Mouse (Mus musculus): ENCODE results near the gene Cfap157. TPM values are rescaled to one million over a fixed set of nuclear protein-coding genes. Genes with fewer than 3 reads are reported as not detected.
A peak's percentile ranks its signal among the peaks of the same experiment; 100 is the strongest.

Cfap157 gene
- polyA plus RNA-seq, 1 experiment from 2014 or later, result 1.2 TPM

DNA sequence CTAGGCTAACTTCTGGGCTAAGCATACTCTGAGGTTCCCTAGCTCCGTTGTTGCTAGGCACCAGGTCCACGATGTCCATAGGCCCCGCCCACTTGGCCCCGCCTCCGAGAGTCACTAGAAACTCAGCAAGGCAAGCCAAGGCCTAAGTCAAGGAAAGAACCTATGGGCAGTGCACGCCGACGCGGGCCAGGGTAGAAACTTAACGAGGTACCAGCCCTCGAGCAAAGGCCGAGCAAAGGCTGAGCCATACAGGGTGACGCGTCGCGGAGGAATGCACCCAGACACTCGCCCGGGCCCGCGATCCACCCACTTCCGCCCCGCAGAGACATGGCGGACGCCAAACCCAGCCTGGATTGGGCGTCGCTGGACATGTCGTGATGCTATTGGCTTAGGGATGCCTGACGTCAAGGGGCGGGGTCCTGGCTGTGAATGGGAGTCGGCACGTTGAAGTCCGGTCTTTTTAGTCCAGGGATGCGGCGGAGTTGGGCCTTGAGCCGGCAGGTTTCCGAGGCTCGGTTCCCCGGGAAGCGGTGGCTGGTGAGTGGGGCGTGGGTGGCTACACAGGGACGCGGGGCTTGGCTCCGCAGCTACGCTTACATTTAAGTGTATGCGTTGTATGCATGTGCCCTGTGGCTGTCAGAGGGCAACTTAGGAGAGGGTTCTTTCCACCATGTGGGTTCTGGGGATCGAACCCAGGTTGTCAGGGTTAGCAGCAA is 8.7 kb downstream of the Cfap157 start, which contains the start of the genes Ttc16 and Ptrh1:
Gene Ttc16 (minus strand): TSS at position 275 of the 716 bp plus-strand sequence.
Gene Ptrh1 (plus strand): TSS at position 428 of the 716 bp plus-strand sequence.
- no peaks in the 10 kb centered on the region for H3K9me3 ChIP-seq
- WGBS, result under 1% methylated on average over 46 of the region's 46 CpGs
- H3K36me3 ChIP-seq, result no peaks in the 10 kb centered on the region
- H3K4me1 ChIP-seq, result peaks cover 39% of the 10 kb centered on the region
- peak; percentile 99 for DNase-seq (ENCODE audit: low spot score)
- H3K27me3 ChIP-seq (ENCODE audit: insufficient read depth, poor library complexity, severe bottlenecking), result peaks cover 24% of the 10 kb centered on the region
- H3K27ac ChIP-seq, result peak within 1 kb of the TSS; percentile 87
- peak within 1 kb of the TSS; percentile 74 for H3K4me3 ChIP-seq

DNA sequence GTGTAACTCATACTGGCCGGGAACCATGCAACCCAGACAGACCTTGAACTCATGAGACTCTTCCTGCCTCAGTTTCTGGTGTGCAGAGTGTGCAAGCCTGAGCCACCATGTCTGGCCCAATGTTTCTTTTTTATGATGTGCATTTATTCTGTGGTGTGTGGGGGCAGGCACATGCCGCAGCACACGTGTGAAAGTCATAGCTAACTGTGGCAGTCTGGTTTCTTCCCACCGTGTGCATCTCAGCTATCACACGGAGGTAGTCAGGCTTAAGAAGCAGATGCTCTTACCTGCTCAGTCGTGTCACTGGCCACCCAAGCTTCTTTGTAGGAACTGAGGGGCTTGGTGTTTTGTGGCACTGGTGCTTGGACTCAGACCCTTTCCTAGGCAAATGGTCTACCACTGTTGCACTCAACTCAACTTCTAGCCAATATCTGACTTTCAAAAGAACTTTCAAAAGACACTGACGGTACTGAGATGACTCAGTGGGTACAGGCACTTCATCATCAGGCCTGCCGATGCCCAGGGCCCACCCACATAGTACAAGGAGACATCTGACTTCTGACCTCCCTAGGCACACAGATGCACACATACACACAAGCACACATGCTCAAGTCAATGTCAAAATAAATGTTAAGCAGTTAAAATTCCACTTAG is 11.5 kb downstream of the Cfap157 start:
- Histone ChIP-seq H3K9me3 (no peaks in the 10 kb centered on the region), H3K36me3 (no peaks in the 10 kb centered on the region), H3K27ac (no peak overlapping the region), H3K4me1 (peaks cover 38% of the 10 kb centered on the region), H3K4me3 (no peak overlapping the region), H3K27me3 (ENCODE audit: insufficient read depth, poor library complexity, severe bottlenecking) (peaks cover 19% of the 10 kb centered on the region)
- no peak for DNase-seq (ENCODE audit: low spot score)
- WGBS, result 79% methylated on average over 8 of the region's 8 CpGs

DNA sequence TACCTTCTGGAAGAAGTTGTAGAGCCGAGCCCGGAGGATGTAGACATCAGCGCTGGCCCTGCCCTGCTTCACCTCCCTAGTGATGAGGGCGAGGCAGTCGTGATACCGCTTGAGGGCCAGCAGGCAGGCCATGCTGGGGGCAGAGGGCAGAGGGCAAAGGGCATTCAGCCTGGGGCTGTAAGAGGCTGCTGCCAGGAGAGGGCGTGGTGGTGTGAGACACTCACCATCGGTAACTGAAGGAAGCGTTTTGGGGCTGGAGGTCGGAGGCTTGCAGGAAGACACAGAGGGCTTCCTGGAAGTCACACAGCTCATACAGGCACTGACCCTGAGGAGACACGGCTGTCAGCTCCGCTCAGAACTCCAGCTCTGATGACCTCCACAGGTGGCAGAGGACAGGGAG is 12.3 kb downstream of the Cfap157 start:
- H3K27me3 ChIP-seq (ENCODE audit: insufficient read depth, poor library complexity, severe bottlenecking), result peaks cover 17% of the 10 kb centered on the region
- WGBS, result 22% methylated on average over 12 of the region's 12 CpGs
- H3K4me3 ChIP-seq, result no peak overlapping the region
- H3K36me3 ChIP-seq, result no peaks in the 10 kb centered on the region
- peaks cover 45% of the 10 kb centered on the region for H3K4me1 ChIP-seq
- no peak for DNase-seq (ENCODE audit: low spot score)
- no peaks in the 10 kb centered on the region for H3K9me3 ChIP-seq
- H3K27ac ChIP-seq, result no peak overlapping the region

DNA sequence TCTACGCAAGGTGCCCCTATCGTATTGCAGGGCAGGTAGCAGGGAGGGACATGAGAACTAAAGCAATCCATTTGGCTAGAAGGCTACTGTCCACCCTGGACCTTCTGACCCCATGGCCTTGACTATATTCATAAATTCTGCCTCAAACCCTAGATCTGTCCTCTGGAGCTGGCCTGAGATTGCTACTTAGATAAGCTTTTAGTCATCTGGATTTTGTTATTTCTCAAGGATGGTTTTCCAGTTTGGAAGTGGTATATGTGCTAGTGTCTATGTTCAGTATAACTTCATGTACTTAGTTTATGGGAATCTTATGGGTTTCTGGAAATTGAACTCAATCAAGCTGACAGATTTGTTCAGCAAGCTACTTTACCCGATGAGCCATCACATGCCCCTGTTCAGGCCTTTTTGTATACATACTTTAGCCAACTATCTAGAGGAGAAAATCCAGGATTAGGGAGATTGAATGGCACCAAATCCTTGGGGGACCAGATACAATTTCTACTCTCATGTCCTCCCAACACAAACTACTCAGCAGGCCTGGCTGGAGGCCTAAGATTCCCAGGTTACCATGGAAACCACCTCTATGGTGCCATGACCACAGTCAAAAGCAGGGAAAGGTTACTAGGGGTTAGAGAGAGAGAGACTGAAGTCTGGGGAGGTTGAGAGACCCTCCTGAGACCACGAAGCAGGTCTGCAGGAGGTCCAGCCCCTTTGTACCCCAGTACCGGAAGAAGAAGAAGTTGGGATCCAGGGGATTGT is 14.7 kb downstream of the Cfap157 start:
- 83% methylated on average over 5 of the region's 5 CpGs for WGBS
- H3K27ac ChIP-seq, result no peak overlapping the region
- H3K4me1 ChIP-seq, result peaks cover 31% of the 10 kb centered on the region
- no peaks in the 10 kb centered on the region for H3K36me3 ChIP-seq
- no peak for DNase-seq (ENCODE audit: low spot score)
- no peak overlapping the region for H3K4me3 ChIP-seq
- H3K9me3 ChIP-seq, result no peaks in the 10 kb centered on the region
- peaks cover 11% of the 10 kb centered on the region for H3K27me3 ChIP-seq (ENCODE audit: insufficient read depth, poor library complexity, severe bottlenecking)

DNA sequence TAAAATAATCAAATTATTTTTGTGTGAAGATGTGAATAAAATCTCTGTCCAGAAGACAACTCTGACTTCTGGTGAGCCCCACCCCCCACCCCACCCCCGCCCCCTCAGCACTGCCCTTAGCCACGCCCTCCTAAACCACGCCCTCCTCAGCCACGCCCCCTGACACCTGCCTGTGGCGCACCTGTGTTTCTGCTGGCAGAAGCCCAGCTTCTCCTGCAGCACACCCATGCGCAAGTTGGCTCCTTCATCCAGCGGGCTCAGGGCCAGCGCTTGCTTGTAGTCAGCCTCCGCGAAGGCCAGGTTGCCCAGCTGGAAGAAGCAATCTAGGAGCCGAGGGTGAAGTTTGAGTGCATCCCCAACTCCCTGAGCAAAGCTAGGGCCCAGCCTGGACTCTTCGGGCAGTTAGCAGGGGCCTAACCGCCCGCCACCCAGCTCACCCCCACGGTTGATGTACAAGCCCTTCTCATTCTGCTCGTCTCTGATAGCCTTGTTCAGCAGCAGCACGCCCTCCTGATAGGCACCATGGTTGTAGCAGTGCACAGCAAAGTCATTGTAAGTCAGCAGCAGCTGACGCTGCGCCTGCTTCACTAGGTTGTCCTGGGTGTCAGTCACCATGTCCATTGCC is 15.5 kb downstream of the Cfap157 start:
- Histone ChIP-seq H3K4me1 (peaks cover 30% of the 10 kb centered on the region), H3K27ac (no peak overlapping the region), H3K4me3 (no peak overlapping the region), H3K9me3 (no peaks in the 10 kb centered on the region), H3K27me3 (ENCODE audit: insufficient read depth, poor library complexity, severe bottlenecking) (peaks cover 11% of the 10 kb centered on the region), H3K36me3 (no peaks in the 10 kb centered on the region)
- WGBS, result 46% methylated on average over 19 of the region's 19 CpGs
- DNase-seq (ENCODE audit: low spot score), result no peak

DNA sequence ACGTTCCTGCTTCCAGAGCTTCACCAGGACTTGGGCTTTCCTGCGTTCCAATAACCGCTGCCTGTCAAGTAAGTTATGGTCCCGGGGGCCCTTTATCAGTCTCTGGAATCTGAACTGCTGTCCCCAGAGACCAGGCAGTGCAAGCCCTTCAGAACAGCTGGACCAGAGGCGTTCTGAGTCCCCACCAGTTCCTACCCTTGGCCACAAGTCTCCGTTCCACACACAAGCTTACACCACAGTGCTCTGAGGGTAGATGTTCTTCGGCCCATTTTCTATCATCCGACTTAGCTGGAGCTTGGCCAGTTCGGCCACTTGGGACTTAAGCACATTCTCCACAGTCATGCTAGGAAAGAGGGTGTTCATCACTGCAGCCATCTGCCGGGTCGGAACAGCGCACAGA is 17.0 kb downstream of the Cfap157 start:
- WGBS, result 83% methylated on average over 12 of the region's 12 CpGs
- DNase-seq (ENCODE audit: low spot score), result no peak
- H3K4me3 ChIP-seq, result no peak overlapping the region
- H3K36me3 ChIP-seq, result peaks cover 13% of the 10 kb centered on the region
- H3K4me1 ChIP-seq, result peaks cover 36% of the 10 kb centered on the region
- H3K27me3 ChIP-seq (ENCODE audit: insufficient read depth, poor library complexity, severe bottlenecking), result peaks cover 11% of the 10 kb centered on the region
- no peaks in the 10 kb centered on the region for H3K9me3 ChIP-seq
- H3K27ac ChIP-seq, result no peak overlapping the region

DNA sequence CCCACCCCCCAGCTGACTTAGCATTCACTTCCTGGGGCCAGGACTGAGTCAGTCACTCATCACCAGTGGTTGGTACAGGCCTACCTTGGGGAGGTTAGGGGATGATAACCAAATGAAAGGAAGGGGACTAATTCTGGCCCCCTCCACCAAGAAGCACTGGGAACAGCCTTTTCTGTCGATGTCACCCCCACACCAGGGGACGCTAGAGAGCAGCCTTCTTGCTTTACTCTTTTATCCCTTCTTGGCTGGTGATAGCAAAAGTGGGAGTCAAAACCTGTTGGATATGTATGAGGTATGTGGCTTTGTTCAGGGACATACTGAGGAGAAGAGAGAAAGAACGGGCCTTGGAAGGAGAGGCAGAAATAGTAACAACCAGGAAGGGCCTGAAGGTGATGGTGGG is 20.9 kb downstream of the Cfap157 start:
- H3K4me3 ChIP-seq, result no peak overlapping the region
- 78% methylated on average over 3 of the region's 3 CpGs for WGBS
- H3K27ac ChIP-seq, result no peak overlapping the region
- H3K9me3 ChIP-seq, result no peaks in the 10 kb centered on the region
- peaks cover 7% of the 10 kb centered on the region; the same call in 1 of the 2 replicates for H3K27me3 ChIP-seq (ENCODE audit: insufficient read depth, poor library complexity, severe bottlenecking)
- peaks cover 24% of the 10 kb centered on the region for H3K4me1 ChIP-seq
- peaks cover 42% of the 10 kb centered on the region for H3K36me3 ChIP-seq
- DNase-seq (ENCODE audit: low spot score), result no peak

DNA sequence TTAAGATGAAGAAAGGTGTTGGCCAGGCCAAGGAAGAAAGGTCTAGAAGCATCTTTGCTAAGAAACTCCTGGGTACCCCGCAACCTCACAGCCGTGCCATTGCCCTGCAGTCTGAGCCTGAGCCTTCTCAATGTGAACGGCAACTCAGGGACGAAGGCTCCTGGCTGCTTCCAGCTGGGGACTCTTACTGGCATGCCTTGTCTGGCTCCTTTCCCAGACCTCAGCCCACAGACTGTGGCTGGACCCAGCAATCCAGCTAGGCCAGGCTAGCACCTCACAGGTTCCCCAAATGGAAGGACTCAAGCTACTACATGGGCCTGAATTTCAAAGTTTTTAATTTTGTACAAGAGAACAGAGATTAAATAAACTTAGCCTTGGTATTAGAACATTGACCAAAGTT is 22.4 kb downstream of the Cfap157 start:
- Histone ChIP-seq H3K4me3 (no peak overlapping the region), H3K9me3 (no peaks in the 10 kb centered on the region), H3K4me1 (peaks cover 18% of the 10 kb centered on the region), H3K27me3 (ENCODE audit: insufficient read depth, poor library complexity, severe bottlenecking) (peaks cover 1% of the 10 kb centered on the region; the same call in 1 of the 2 replicates), H3K27ac (no peak overlapping the region), H3K36me3 (peaks cover 42% of the 10 kb centered on the region)
- DNase-seq (ENCODE audit: low spot score), result no peak
- 88% methylated on average over 4 of the region's 4 CpGs for WGBS

DNA sequence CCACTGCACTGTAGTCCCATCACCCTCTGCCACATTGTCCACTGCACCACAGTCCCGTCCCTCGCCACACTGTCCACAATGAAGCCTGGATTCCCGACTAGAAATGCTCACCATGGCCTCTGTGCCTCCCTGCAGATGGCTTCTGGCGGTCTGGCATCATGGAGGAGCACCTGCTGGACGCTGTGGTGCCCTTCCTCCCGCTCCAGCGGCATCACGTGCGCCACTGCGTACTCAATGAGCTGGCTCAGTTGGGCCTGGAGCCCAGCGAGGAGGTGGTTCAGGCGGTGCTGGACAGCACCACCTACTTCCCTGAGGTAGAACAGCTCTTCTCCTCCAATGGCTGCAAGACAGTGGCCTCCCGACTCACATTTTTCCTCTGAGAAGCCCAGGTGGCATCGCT is 22.9 kb downstream of the Cfap157 start:
- Histone ChIP-seq H3K27me3 (ENCODE audit: insufficient read depth, poor library complexity, severe bottlenecking) (no peaks in the 10 kb centered on the region; the same call in 1 of the 2 replicates), H3K4me3 (no peak overlapping the region), H3K36me3 (peaks cover 42% of the 10 kb centered on the region), H3K27ac (no peak overlapping the region), H3K9me3 (no peaks in the 10 kb centered on the region), H3K4me1 (peaks cover 18% of the 10 kb centered on the region)
- DNase-seq (ENCODE audit: low spot score), result no peak
- 86% methylated on average over 14 of the region's 14 CpGs for WGBS

DNA sequence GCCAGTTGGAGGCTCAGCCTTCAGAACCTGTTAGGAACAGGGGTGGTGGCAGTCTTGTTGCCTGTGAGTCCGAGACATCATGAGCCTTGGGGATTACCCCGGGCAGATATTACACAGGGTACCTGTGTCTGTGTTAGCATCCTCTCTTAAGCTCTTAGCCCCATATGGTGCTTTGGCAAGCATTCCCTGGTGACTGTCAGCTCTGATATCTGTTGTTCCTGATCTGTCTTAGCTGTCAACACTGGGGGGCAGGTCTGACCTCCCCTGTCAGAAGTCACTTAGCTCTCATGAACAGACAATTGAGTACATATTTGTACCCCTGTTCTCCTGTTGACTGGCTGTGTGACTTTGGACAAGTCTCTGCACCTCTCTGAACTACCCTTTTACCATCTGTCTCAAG is 25.2 kb downstream of the Cfap157 start:
- Histone ChIP-seq H3K9me3 (no peaks in the 10 kb centered on the region), H3K27me3 (ENCODE audit: insufficient read depth, poor library complexity, severe bottlenecking) (peaks cover 11% of the 10 kb centered on the region; the same call in 1 of the 2 replicates), H3K4me1 (peaks cover 18% of the 10 kb centered on the region), H3K27ac (no peak overlapping the region), H3K36me3 (peaks cover 53% of the 10 kb centered on the region), H3K4me3 (no peak overlapping the region)
- no peak for DNase-seq (ENCODE audit: low spot score)
- WGBS, result 78% methylated on average over 2 of the region's 2 CpGs

DNA sequence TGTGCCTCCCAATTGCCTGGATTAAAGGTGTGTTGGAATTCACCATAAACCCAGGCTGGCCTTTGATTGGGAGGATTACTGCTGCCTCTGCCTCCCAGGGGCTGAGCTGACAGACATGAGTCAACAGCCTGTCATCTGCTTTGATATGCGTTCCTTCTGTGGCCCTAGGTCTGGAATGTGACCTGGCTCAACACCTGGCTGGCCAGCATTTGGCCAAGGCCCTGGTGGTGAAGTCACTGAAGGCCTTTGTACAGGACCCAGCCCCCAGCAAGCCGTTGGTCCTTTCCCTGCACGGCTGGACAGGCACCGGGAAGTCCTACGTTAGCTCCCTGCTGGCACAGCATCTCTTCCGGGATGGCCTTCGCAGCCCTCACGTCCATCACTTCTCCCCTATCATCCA is 25.7 kb downstream of the Cfap157 start:
- 56% methylated on average over 8 of the region's 8 CpGs for WGBS
- Histone ChIP-seq H3K36me3 (peaks cover 55% of the 10 kb centered on the region), H3K4me3 (no peak overlapping the region), H3K27me3 (ENCODE audit: insufficient read depth, poor library complexity, severe bottlenecking) (peaks cover 11% of the 10 kb centered on the region; the same call in 1 of the 2 replicates), H3K9me3 (no peaks in the 10 kb centered on the region), H3K27ac (no peak overlapping the region), H3K4me1 (peaks cover 18% of the 10 kb centered on the region)
- no peak for DNase-seq (ENCODE audit: low spot score)

DNA sequence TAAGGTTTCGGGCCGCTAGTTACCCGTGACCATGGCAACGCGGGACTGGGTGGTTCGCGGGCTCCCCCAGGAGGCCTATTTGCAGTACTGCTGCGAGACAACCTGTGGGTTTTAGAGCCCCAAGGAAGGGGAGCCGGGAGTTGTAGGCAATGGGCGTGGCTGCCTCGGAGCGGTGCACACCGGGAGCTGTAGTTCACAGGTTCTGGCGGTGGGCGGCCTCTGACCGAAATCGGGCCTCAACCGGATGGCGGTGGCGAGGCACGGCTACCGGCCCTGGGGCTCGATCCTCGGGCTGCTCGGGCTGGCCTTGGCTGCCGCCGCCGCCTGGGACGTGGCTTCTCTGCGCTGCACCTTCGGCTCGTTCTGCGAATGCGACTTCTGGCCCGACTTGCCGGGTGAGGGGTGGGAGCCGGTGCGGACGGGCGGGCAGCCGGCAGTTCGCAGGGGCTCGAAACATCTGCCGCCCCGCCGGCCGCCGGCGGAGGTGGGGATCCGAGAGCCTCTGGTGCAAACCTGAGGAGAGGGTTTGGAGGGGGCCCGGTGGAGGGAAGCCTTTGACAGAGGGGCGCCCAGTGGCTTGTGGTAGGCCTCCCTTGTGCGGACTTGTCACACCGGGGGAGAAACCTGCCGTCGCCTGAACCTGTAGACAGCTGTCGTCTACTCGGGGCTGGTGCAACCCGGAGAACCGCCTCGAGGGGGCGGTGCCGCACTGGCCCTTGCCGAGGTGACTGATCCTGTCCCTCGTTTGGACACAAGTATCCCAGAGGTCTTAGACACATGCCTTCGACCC is 27.0 kb downstream of the Cfap157 start, which contains the start of gene Tor2a:
Gene Tor2a (plus strand): TSS at position 179 of the 790 bp plus-strand sequence.
- peak; percentile 99 for DNase-seq (ENCODE audit: low spot score)
- peaks cover 19% of the 10 kb centered on the region for H3K27me3 ChIP-seq (ENCODE audit: insufficient read depth, poor library complexity, severe bottlenecking)
- under 1% methylated on average over 66 of the region's 66 CpGs for WGBS
- H3K36me3 ChIP-seq, result peaks cover 55% of the 10 kb centered on the region
- H3K9me3 ChIP-seq, result no peaks in the 10 kb centered on the region
- H3K4me3 ChIP-seq, result peak within 1 kb of the TSS; percentile 71
- peaks cover 11% of the 10 kb centered on the region for H3K4me1 ChIP-seq
- H3K27ac ChIP-seq, result peak within 1 kb of the TSS; percentile 91
